Comparison of ENCODE assay signal across 19 mouse cellular contexts in the genomic region with DNA sequence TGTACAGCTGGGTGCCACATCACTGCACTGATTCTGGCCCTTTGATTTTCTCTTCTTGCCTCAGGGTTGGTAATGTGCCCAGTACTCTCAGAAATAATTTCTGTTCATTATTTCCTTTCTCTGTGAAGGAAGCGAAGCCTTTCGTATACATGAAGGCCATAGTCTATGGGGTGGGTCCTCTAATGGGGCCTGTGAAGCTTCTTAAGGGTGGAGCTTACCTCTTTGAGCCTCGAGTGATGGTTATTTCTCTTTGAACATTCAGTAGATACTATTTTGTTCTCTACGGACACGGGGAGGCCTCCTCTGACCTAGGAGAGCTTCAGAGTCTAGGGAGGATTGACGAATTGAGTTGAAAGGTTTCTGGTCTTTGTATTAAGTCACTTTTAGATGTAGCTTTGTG.
"Had no signal": no experiment of that assay in that cellular context is flagged by ENCODE, and none has a peak within 500 bp of the region (broad histone marks: within the 10 kb centered on the region; RNA-seq: fewer than 3 reads in every experiment).

No protein-coding gene starts in this region.

- H3K4me2 ChIP-seq: limb, embryonic 12.5 days; limb, embryonic 15.5 days; liver, embryonic 11.5 days; lung, embryonic 14.5 days; neural tube, embryonic 12.5 days; neural tube, embryonic 15.5 days had no signal

- H3K4me3 ChIP-seq: limb, embryonic 12.5 days; limb, embryonic 15.5 days; neural tube, embryonic 12.5 days; neural tube, embryonic 15.5 days had no signal

- H3K9ac ChIP-seq: limb, embryonic 12.5 days; limb, embryonic 15.5 days; liver, embryonic 14.5 days; liver, postnatal 0 days; lung, embryonic 14.5 days; neural tube, embryonic 12.5 days; neural tube, embryonic 15.5 days had no signal

- H3K27me3 ChIP-seq: limb, embryonic 12.5 days; limb, embryonic 15.5 days; neural tube, embryonic 12.5 days; neural tube, embryonic 15.5 days had no signal

- H3K4me1 ChIP-seq: limb, embryonic 12.5 days; limb, embryonic 15.5 days; neural tube, embryonic 12.5 days had no signal

- ATAC-seq: liver, postnatal 0 days; lung, postnatal 0 days had no signal

- H3K27ac ChIP-seq: kidney, postnatal 0 days; limb, embryonic 12.5 days; limb, embryonic 15.5 days; liver, embryonic 14.5 days; macrophage; neural tube, embryonic 12.5 days; neural tube, embryonic 15.5 days; stomach, postnatal 0 days had no signal

- H3K9me3 ChIP-seq: limb, embryonic 12.5 days; limb, embryonic 15.5 days; neural tube, embryonic 12.5 days; neural tube, embryonic 15.5 days had no signal

- DNase-seq: kidney, adult 2 months; kidney, postnatal 25 days; left cerebral cortex, postnatal 4 days; liver, postnatal 0 days; lung, embryonic 14.5 days; right cerebral cortex, adult 18-20 months; right cerebral cortex, postnatal 14 days; right cerebral cortex, postnatal 4 days; thymus, adult 18-20 months had no signal
